Mouse (Mus musculus): ENCODE results near the gene Nlgn2.
A peak's percentile ranks its signal among the peaks of the same experiment; 100 is the strongest.

Gene Nlgn2

GRCm38 (mm10) chr11:69818365-69818764 lies 19.2 kb downstream of the Nlgn2 start, which contains the start of gene Spem2:
TSS of gene Spem2 (minus strand) at chr11:69818465.
- no peak for DNase-seq

GRCm38 (mm10) chr11:69816520-69816919 lies 21.1 kb downstream of the Nlgn2 start:
- no peak for DNase-seq

- no peak for DNase-seq
Observed at GRCm38 (mm10) chr11:69815155-69815554, 22.4 kb downstream of the Nlgn2 start, which contains the start of gene Gm39566. TSS of gene Gm39566 (minus strand) at chr11:69815298.

GRCm38 (mm10) chr11:69810280-69810679 lies 27.3 kb downstream of the Nlgn2 start:
- DNase-seq: no peak

GRCm38 (mm10) chr11:69807641-69808040 lies 29.9 kb downstream of the Nlgn2 start:
- DNase-seq: no peak

- DNase-seq: no peak
Observed at GRCm38 (mm10) chr11:69806378-69806777, 31.2 kb downstream of the Nlgn2 start.

GRCm38 (mm10) chr11:69804972-69805909 lies 32.3 kb downstream of the Nlgn2 start, which contains the start of gene Tmem102:
TSS of gene Tmem102 (minus strand) at chr11:69805624.
- peak; percentile 86 for DNase-seq

- DNase-seq: peak; percentile 57
Observed at GRCm38 (mm10) chr11:69804652-69804940, 33.0 kb downstream of the Nlgn2 start.

GRCm38 (mm10) chr11:69803786-69804651 lies 33.6 kb downstream of the Nlgn2 start:
- DNase-seq: peak; percentile 88

- no peak for DNase-seq
Observed at GRCm38 (mm10) chr11:69803328-69803727, 34.3 kb downstream of the Nlgn2 start.

- peak; percentile 90 for DNase-seq
Observed at GRCm38 (mm10) chr11:69802648-69803105, 34.9 kb downstream of the Nlgn2 start.

- peak; percentile 24 for DNase-seq
Observed at GRCm38 (mm10) chr11:69801379-69801977, 36.1 kb downstream of the Nlgn2 start, which contains the start of gene Fgf11. TSS of gene Fgf11 (minus strand) at chr11:69801857.

GRCm38 (mm10) chr11:69800392-69801197 lies 37.0 kb downstream of the Nlgn2 start:
- peak; percentile 79 for DNase-seq

GRCm38 (mm10) chr11:69800138-69800391 lies 37.5 kb downstream of the Nlgn2 start:
- DNase-seq: peak; percentile 32

GRCm38 (mm10) chr11:69799394-69800137 lies 38.0 kb downstream of the Nlgn2 start:
- no peak for DNase-seq

GRCm38 (mm10) chr11:69797924-69798323 lies 39.7 kb downstream of the Nlgn2 start:
- DNase-seq: no peak

- DNase-seq: no peak
Observed at GRCm38 (mm10) chr11:69795983-69796435, 41.6 kb downstream of the Nlgn2 start.

- DNase-seq: peak; percentile 98
Observed at GRCm38 (mm10) chr11:69795168-69795982, 42.2 kb downstream of the Nlgn2 start, which contains the start of gene Chrnb1. TSS of gene Chrnb1 (minus strand) at chr11:69795943.

- DNase-seq: no peak
Observed at GRCm38 (mm10) chr11:69793429-69793828, 44.2 kb downstream of the Nlgn2 start.

GRCm38 (mm10) chr11:69791420-69791819 lies 46.2 kb downstream of the Nlgn2 start:
- no peak for DNase-seq
